Mouse (Mus musculus) hindbrain, postnatal 0 days (tissue): Measurements from ENCODE around the gene Zkscan5. TPM values are rescaled to one million over a fixed set of nuclear protein-coding genes. Genes with fewer than 3 reads are reported as not detected.

ENCODE experiments used
- ATAC-seq: fragments of 200-750 bp; cut with Nextera tagmentation; 2 replicates; pipeline ENCODE4 v1.8.0; 2017; ENCODE audit warnings: mild to moderate bottlenecking, moderate TSS enrichment, moderate library complexity
- DNase-seq: peaks from one replicate; pipeline ENCODE4 v3.0.0-alpha.2; 2015; ENCODE audit warnings: low spot score
- H3K27ac ChIP-seq: fragments of 300-500 bp; sonication (generic); 2 replicates; pipeline ENCODE4 v1.5.1; 2014; ENCODE audit warnings: mild to moderate bottlenecking
- H3K27me3 ChIP-seq: fragments of 300-500 bp; sonication (generic); 2 replicates; pipeline ENCODE4 v1.6.1; 2014; ENCODE audit warnings: low read length, mixed read lengths; ENCODE audit not compliant: insufficient read depth
- H3K36me3 ChIP-seq: fragments of 300-500 bp; sonication (generic); 2 replicates; pipeline ENCODE4 v1.6.1; 2014; ENCODE audit warnings: low read length, mixed read lengths; ENCODE audit not compliant: insufficient read depth
- H3K4me1 ChIP-seq: fragments of 300-500 bp; sonication (generic); 2 replicates; pipeline ENCODE4 v1.6.1; 2014; ENCODE audit warnings: antibody characterized with exemption, low read length, mixed read lengths; ENCODE audit not compliant: insufficient read depth
- H3K4me2 ChIP-seq: fragments of 300-500 bp; sonication (generic); 2 replicates; pipeline ENCODE4 v1.6.1; 2014; ENCODE audit warnings: low read depth, mild to moderate bottlenecking, low read length, moderate library complexity, mixed read lengths
- H3K4me3 ChIP-seq: fragments of 300-500 bp; sonication (generic); 2 replicates; pipeline ENCODE4 v1.5.1; 2014; ENCODE audit warnings: low read length
- H3K9ac ChIP-seq: fragments of 300-500 bp; sonication (generic); replicated peaks from 2 replicates; pipeline ENCODE4 v1.6.1; 2014; ENCODE audit warnings: mild to moderate bottlenecking, low read length, moderate library complexity, mixed read lengths
- H3K9me3 ChIP-seq: fragments of 300-500 bp; sonication (generic); 2 replicates; pipeline ENCODE4 v1.6.1; 2016; ENCODE audit warnings: low read length, mixed read lengths
- CTCF ChIP-seq: IDR thresholded peaks from 2 replicates; pipeline ENCODE4 v1.5.1; 2016; ENCODE audit warnings: antibody characterized with exemption, control low read depth, low read depth
- WGBS: fragments of 180-500 bp; shearing (Covaris S2); extraction: QIAGEN DNeasy Blood & Tissue Kit; methylation state at CpG from one replicate; pipeline ENCODE4 v1.1.7; 2014; 5-methylcytosine and 5-hydroxymethylcytosine counted together
- polyA plus RNA-seq: library from polyadenylated mRNA; unstranded; fragments of >200 nt; fragmentation: Nextera tagmentation; extraction: Ambion mirVana; gene quantifications from 2 replicates; pipeline ENCODE4 v1.2.1, GENCODE M21; 2015
- total RNA-seq: library from RNA; depleted of rRNA; stranded (reverse); fragments of >200 nt; gene quantifications from 2 replicates; pipeline ENCODE4 v1.2.3, GENCODE M21; 2014; rRNA removed

The Zkscan5 gene
- 14.7 and 15.3 TPM in 2 replicates for total RNA-seq
- 11.1 and 12.4 TPM in 2 replicates for polyA plus RNA-seq

GRCm38 (mm10) chr5:145203936-145204691 lies at the start of gene Zkscan5:
Gene Zkscan5 (plus strand): TSS chr5:145204562.
- no peaks in the 10 kb centered on the region for H3K36me3 ChIP-seq
- peak; percentile 96 for ATAC-seq
- no peak; the same call in 1 of the 2 replicates for TF ChIP-seq CTCF

GRCm38 (mm10) chr5:145161361-145161760 lies 43.0 kb upstream of the Zkscan5 start:
- no peak for TF ChIP-seq CTCF
- no peaks in the 10 kb centered on the region for H3K27me3 ChIP-seq
- WGBS: 96% methylated on average over 14 of the region's 14 CpGs
- peaks cover 7% of the 10 kb centered on the region for H3K4me1 ChIP-seq
- H3K4me3 ChIP-seq: no peak overlapping the region
- ATAC-seq: no peak
- H3K9ac ChIP-seq: no peak overlapping the region
- DNase-seq: no peak
- H3K4me2 ChIP-seq: no peak overlapping the region
- H3K9me3 ChIP-seq: no peaks in the 10 kb centered on the region
- peaks cover 50% of the 10 kb centered on the region for H3K36me3 ChIP-seq
- H3K27ac ChIP-seq: no peak overlapping the region

More at GRCm38 (mm10) chr5:145203936-145204691, at the start of gene Zkscan5:
- Histone ChIP-seq H3K4me3 (peak within 1 kb of the TSS; percentile 54), H3K9ac (peak within 1 kb of the TSS; percentile 48), H3K27me3 (no peaks in the 10 kb centered on the region), H3K9me3 (no peaks in the 10 kb centered on the region), H3K27ac (peak within 1 kb of the TSS; percentile 88), H3K4me1 (peaks cover 13% of the 10 kb centered on the region), H3K4me2 (peak within 1 kb of the TSS; percentile 69)
- peak; percentile 98 for DNase-seq
- under 1% methylated on average over 22 of the region's 22 CpGs for WGBS

GRCm38 (mm10) chr5:145164710-145165109 lies 39.7 kb upstream of the Zkscan5 start:
- H3K4me2 ChIP-seq: no peak overlapping the region
- peaks cover 29% of the 10 kb centered on the region for H3K36me3 ChIP-seq
- DNase-seq (no peak), ATAC-seq (no peak)
- H3K27me3 ChIP-seq: no peaks in the 10 kb centered on the region
- H3K4me1 ChIP-seq: peaks cover 13% of the 10 kb centered on the region
- no peaks in the 10 kb centered on the region for H3K9me3 ChIP-seq
- WGBS: 63% methylated on average over 3 of the region's 3 CpGs
- TF ChIP-seq CTCF: no peak
- H3K27ac ChIP-seq: no peak overlapping the region
- H3K9ac ChIP-seq: no peak overlapping the region
- H3K4me3 ChIP-seq: no peak overlapping the region

DNA sequence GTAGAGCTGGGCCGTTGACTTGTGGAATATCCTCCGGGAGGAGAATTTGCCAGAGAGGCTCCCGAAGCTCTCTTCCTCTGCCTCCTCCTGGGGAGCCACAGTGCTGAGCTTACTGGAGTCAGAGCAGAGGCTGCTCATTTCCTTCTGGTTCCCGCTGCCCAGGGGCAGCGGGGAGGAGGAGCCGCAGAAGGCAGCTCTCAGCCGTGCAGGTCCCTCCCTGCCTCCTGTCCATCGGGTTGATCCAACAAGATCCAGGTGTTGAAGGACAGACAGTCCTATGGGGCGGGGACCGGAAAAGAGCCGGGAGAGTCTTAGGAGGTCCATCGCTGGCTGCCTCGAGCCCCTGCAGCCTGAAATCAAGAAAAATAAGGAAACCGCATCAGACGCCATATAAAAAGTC lies 39.2 kb upstream of the Zkscan5 start:
- DNase-seq (no peak), ATAC-seq (no peak)
- peaks cover 24% of the 10 kb centered on the region for H3K36me3 ChIP-seq
- no peaks in the 10 kb centered on the region for H3K9me3 ChIP-seq
- no peak overlapping the region for H3K4me3 ChIP-seq
- TF ChIP-seq CTCF: no peak
- no peaks in the 10 kb centered on the region for H3K27me3 ChIP-seq
- no peak overlapping the region for H3K9ac ChIP-seq
- no peak overlapping the region for H3K4me2 ChIP-seq
- WGBS: 93% methylated on average over 15 of the region's 15 CpGs
- no peak overlapping the region for H3K27ac ChIP-seq
- peaks cover 13% of the 10 kb centered on the region for H3K4me1 ChIP-seq

GRCm38 (mm10) chr5:145166536-145167305 lies 37.6 kb upstream of the Zkscan5 start, which contains the start of the genes Ptcd1 and Cpsf4:
Gene Ptcd1 (minus strand): TSS chr5:145167108.
Gene Cpsf4 (plus strand): TSS chr5:145167213.
- ATAC-seq: peak; percentile 96
- 1% methylated on average over 51 of the region's 51 CpGs for whole genome bisulfite sequencing
- no peaks in the 10 kb centered on the region for H3K27me3 ChIP-seq

GRCm38 (mm10) chr5:145167306-145167661 lies 37.1 kb upstream of the Zkscan5 start:
- Histone ChIP-seq H3K4me2 (peak overlapping the region; percentile 93), H3K4me1 (peaks cover 13% of the 10 kb centered on the region), H3K36me3 (peaks cover 18% of the 10 kb centered on the region), H3K9me3 (no peaks in the 10 kb centered on the region), H3K27ac (peak overlapping the region; percentile 74; the same call in 1 of the 2 replicates), H3K4me3 (peak overlapping the region; percentile 91), H3K9ac (peak overlapping the region; percentile 85), H3K27me3 (no peaks in the 10 kb centered on the region)
- ATAC-seq (peak; percentile 57; the same call in 1 of the 2 replicates), DNase-seq (no peak)
- under 1% methylated on average over 27 of the region's 28 CpGs for WGBS
- no peak for TF ChIP-seq CTCF

More at GRCm38 (mm10) chr5:145166536-145167305, 37.6 kb upstream of the Zkscan5 start, which contains the start of the genes Ptcd1 and Cpsf4:
- peak; percentile 99 for DNase-seq
- H3K4me1 ChIP-seq: peaks cover 13% of the 10 kb centered on the region
- no peaks in the 10 kb centered on the region for H3K9me3 ChIP-seq
- H3K27ac ChIP-seq: peak within 1 kb of the TSS; percentile 74; the same call in 1 of the 2 replicates
- H3K4me2 ChIP-seq: peak within 1 kb of the TSS; percentile 93
- peaks cover 18% of the 10 kb centered on the region for H3K36me3 ChIP-seq
- peak within 1 kb of the TSS; percentile 91 for H3K4me3 ChIP-seq
- H3K9ac ChIP-seq: peak within 1 kb of the TSS; percentile 85
- 0 out of 2 replicates have a peak, but pooled peaks have one; percentile 6 for TF ChIP-seq CTCF
